ENCODE assay signal across 11 mouse cellular contexts in the genomic region with DNA sequence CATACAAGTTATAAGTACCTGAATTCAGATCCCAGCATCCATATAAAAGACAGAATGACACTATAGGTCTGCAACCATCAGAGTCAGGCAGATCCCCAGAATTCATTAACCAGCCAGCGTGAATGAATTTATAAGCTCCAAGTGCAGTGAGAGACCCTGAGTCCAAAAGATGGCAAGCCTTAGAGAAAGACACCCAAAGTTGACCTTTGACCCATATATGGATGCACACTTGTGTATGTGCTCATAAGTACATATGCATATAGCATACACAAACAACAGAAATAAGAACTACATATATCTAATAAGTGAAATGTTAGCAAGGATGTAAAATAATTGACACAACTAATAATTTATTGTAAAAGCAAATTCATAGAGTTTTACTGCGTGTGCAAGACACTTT.
"Had no signal": no experiment of that assay in that cellular context is flagged by ENCODE, and none has a peak within 500 bp of the region (broad histone marks: within the 10 kb centered on the region; RNA-seq: fewer than 3 reads in every experiment).

No protein-coding gene starts in this region.

- DNase-seq: right cerebral cortex, adult 18-20 months; right cerebral cortex, postnatal 25 days; right cerebral cortex, postnatal 4 days; thymus, adult 18-20 months had no signal

- ATAC-seq: midbrain, embryonic 16.5 days had no signal

- H3K4me1 ChIP-seq: lung, embryonic 15.5 days; midbrain, embryonic 12.5 days; neural tube, embryonic 13.5 days; neural tube, embryonic 15.5 days had no signal

- H3K27ac ChIP-seq: liver, embryonic 14.5 days; lung, embryonic 15.5 days; neural tube, embryonic 13.5 days; neural tube, embryonic 15.5 days had no signal

- H3K4me2 ChIP-seq: lung, embryonic 15.5 days; midbrain, embryonic 12.5 days; neural tube, embryonic 13.5 days; neural tube, embryonic 15.5 days had no signal

- H3K9ac ChIP-seq: liver, embryonic 14.5 days; lung, embryonic 15.5 days; midbrain, embryonic 12.5 days; neural tube, embryonic 13.5 days; neural tube, embryonic 15.5 days had no signal

- H3K27me3 ChIP-seq: lung, embryonic 15.5 days had no signal

- H3K9me3 ChIP-seq: lung, embryonic 15.5 days; midbrain, embryonic 12.5 days; neural tube, embryonic 13.5 days; neural tube, embryonic 15.5 days had no signal

- H3K4me3 ChIP-seq: lung, embryonic 15.5 days; midbrain, embryonic 12.5 days; myocyte; neural tube, embryonic 13.5 days; neural tube, embryonic 15.5 days had no signal

- H3K36me3 ChIP-seq: lung, embryonic 15.5 days; midbrain, embryonic 12.5 days; neural tube, embryonic 13.5 days; neural tube, embryonic 15.5 days had no signal
